Mouse (Mus musculus): ENCODE measurements around the gene Dbx2. TPM values are rescaled to one million over a fixed set of nuclear protein-coding genes. Genes with fewer than 3 reads are reported as not detected.

Gene Dbx2
- polyA plus RNA-seq (2014; fragmentation: Illumina TruSeq; extraction: RNeasy Lipid Tissue Mini Kit (QIAGEN cat#74804); ENCODE audit: low read depth, low replicate concordance), result 1.2 TPM

GRCm38 (mm10) chr15:95655860-95656259, at the start of gene Dbx2:
Gene Dbx2 (minus strand): TSS chr15:95655960.

Other genes with a start within 250 kb of the Dbx2 start
- gene Nell2, start 127.4 kb downstream of the Dbx2 start, polyA plus RNA-seq (2014; fragmentation: Illumina TruSeq; extraction: RNeasy Lipid Tissue Mini Kit (QIAGEN cat#74804); ENCODE audit: low read depth, low replicate concordance), result 0.23 TPM
- 39.2 TPM for gene Ano6, start 134.9 kb upstream of the Dbx2 start, polyA plus RNA-seq (2014; fragmentation: Illumina TruSeq; extraction: RNeasy Lipid Tissue Mini Kit (QIAGEN cat#74804); ENCODE audit: low read depth, low replicate concordance)